Mouse (Mus musculus): Measurements from ENCODE around the gene Adar.

Adar gene

DNA sequence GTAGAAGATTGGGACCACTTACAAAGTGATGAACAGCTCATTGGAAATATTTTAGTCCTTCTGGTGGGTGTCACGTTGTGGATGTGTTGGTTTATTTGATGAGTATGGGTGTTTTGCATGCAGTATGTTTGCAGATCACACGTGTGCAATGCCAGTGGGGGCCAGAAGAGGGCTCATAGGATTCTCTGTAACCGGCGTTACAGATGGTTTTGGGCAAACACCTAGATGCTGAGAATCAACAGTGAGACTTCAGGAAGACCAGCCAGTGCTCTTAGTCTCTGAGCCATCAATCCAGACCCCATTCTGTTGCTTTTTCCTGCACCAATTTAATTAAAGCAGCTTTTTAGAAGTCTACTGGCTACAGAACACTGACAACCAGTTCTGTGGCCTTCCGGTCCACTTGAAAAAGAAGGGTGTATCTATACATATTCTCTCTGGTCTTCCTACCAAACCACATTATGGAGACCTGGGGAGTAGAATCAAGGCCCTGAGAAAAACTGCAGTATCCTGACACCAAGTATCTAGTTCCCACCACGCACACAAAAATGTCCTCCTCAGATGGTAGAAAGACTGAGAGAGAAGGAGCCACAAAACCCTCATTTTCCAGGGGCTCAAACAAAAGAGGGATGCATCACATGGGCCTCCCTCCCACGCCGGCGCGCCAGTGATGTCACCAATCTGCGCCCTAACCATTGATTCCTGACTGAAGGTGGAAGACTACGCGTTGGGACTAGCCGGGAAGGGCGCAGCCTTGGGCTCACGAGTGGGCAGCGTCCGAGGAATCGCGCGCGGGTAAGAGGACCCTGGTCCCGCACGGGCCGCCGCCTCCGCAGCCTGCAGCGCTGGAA is at the start of gene Adar:
TSS of gene Adar (plus strand) at position 664 of the 848 bp plus-strand sequence.
- DNase-seq: peak; percentile 93

- no peak for DNase-seq
Measured at GRCm38 (mm10) chr3:89667131-89667530, 47.7 kb upstream of the Adar start.

- DNase-seq: no peak
Measured at GRCm38 (mm10) chr3:89671334-89671733, 43.5 kb upstream of the Adar start.

GRCm38 (mm10) chr3:89672573-89673317 is 42.1 kb upstream of the Adar start:
- no peak for DNase-seq

DNA sequence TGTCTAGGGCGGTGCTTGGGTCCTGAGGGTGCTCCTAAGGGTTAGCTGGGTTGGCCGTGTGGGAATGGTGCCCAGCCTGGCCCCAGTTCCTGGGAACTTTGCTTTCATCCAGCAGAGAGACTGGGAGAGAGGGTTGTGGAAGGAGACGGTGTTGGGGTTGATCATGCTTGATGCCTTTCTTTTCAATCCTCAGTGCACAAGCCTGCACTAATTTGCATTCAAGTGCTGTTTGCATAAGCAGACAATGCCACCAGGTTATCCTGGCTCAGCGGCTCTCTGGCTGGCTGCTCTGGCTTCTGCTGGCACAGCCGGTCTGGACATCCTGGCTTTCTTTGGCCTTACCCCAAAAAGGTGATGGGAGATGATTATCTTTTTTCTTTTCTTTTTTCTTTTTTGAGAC is 37.2 kb upstream of the Adar start:
- no peak for DNase-seq

DNA sequence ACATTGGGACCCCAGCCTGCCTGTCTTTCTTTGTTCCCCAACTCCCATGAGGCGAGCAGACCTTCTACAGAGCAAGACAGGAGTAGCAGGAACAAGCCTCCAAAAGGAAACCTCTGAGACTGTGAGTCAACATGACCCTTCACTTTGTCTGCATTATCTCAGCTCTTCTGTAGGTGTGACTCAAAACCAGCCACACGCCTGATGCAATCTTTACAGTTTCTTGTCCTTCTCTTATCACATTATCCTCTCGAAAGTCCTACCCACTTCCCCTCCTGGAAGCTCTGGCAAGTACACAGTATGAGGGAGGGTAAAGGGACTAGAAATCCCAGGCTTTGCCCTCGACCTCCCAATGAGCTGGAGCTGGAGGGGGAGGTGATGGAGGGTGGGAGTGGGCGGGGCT is 28.8 kb upstream of the Adar start:
- no peak for DNase-seq

DNA sequence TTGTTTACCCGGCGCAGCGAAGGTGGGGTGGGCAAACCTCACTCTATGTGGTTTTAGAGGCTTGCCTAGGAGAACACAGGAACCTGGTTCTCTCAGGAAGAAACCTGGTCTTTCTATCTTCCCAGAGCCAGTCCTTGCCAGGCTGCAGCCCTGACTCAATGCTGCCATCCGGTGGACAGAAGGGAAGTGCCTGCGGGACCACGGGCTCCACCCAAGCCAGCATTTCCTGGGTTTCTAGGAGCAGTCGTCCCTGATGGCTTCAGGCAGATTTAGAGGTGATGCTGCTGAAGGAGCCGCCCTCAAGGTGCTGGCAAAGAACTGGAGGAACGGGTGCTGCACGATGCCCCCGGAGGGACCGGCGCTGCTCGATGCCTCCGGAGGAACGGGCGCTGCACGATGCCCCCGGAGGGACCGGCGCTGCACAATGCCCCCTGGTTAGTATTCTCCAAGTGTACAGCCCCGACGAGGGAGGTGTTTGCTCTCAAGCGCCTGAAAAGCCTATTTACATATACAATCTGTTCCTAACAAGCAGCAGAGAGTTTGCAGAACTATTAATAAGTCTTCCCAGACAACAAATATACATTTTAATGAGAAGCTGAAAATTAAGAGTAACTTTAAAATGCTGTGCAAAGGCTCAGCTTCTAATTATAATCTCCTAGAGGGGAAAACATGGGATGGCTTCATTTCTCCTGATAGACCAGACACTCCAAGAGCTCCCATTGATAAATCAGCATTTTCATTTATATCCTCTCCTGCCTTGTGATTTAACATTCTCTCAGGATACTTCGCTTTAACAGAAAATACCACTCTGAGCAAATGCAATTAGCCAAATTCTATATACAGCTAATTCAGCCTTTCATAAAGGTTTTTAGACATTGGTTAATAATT is 25.9 kb upstream of the Adar start:
- peak; percentile 91 for DNase-seq

GRCm38 (mm10) chr3:89691776-89692175 is 23.0 kb upstream of the Adar start:
- no peak for DNase-seq

- DNase-seq: no peak
Measured at GRCm38 (mm10) chr3:89696152-89696821, 18.5 kb upstream of the Adar start.

DNA sequence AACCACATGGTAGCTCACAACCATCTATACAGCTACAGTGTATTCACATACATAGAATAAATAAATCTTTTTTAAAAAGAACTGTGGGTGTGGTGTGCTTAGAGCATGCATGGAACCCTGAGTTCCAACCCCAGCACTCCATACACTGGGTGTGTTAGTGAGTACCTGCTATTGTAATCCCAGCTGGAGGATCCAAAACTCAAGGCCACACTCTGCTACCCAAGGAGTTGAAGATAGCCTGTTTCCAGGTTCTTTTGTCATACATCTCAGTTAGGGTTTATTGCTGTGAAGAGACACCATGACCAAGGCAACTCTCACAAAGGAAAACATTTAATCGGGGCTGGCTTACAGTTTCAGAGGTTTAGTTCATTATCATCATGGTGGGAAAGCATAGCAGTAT is 15.9 kb upstream of the Adar start:
- DNase-seq: no peak

DNA sequence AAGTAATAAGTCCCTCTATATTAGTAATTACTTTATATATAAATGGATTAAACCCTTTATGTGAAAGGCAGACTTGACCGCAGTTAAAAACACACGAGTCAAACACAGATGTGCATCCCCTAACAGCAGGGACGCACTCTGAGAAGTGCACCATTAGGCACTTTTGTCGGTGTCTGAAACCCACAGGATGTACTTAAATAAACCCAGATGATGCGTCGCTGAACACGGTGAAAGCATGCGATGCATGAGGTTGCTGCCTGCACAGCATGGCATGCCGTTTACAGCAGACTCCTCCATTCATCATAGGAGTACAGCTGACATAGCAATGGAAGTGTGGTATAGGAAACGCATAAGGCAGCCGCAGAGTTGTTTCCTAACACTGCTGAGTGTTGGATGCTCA is 14.4 kb upstream of the Adar start:
- DNase-seq: no peak

DNA sequence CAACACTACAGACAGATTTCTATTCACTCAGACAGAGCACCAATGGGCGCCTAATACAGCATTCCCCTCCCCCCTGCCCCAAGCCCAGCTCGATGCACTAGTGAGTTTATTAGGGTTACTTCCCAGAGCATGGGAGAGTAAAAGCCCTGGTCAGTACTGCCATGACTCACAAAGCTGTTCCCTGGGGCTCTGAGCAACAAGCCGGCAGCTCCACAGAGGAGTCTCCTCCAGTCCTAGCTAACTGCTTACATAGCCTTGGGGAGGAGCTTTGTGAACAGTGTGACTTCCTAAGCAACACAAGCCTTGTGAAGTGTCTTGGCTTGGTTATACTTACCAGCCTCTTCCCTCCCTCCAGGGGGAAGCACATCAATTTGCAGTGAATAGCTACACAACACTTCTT is 11.2 kb upstream of the Adar start:
- no peak for DNase-seq

DNA sequence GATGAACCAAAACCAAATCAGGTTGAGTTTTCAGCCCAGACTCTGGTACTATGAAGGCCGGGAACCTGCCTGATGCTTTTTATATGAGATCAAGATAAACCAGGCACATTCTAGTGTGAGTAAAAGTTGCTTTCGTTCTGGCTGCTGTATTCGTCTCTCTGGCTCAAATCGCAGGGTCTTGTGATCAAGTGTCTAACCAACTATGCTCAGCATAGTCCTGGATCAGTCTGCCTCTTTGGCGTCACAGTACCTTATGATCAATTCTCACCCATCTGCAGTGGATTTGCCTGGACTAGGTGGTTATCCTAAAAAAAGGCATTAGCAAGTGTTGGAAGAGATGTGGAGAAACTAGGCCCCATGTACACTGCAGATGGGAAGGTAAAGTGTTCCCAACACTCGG is 10.8 kb upstream of the Adar start:
- DNase-seq: peak; percentile 20

DNA sequence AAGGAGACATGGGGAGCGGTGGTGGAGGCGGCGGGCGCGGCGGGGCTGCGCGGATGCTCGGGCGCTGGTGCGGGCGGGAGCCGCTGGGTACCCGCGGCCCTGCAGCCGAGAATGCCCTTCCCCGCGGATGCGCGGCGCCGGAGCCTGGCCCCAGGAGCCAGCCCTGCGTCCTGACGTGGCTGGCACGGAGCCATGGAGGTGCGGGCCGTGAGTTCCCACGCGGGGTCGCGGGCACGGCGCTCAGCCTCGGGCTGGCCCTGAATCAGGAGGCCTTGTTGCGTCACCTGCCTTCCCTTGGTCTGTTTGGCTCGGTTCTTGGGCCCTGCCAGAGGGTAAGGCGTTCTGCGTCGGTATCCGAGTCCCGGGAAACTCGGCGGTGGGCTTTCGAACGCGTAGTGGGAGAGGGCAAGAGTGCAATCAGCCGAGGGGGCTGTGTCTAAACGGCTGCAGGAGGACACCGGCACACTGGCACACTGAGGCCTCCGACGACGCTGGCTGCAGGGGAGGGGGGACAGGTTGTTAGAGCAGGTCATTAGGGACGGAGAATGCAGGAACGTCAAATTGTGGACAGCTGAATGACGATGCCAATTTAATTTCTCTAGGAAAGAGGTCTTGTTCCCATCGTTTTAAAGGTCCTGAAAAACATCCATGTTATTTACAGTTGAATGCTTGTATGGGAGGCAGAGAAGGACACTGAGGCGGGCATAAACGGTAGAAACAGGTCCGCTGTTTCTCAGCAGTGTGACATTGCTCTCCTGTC is 565 bp downstream of the Adar start:
- no peak for DNase-seq

DNA sequence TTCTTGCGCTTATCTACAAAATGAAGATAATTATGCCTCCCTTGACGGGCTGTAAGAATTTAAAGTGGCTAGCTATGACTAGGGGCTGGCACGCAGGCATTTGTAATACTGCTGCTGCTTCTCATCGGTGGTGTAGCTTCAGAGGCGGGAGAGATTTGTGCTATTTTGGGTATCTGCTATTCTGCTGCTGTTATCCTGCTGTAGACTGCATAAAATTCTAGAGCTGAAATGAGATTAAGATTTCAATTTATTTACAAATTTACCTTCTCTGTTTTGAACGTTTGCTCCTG is 1.1 kb downstream of the Adar start:
- DNase-seq: no peak

DNA sequence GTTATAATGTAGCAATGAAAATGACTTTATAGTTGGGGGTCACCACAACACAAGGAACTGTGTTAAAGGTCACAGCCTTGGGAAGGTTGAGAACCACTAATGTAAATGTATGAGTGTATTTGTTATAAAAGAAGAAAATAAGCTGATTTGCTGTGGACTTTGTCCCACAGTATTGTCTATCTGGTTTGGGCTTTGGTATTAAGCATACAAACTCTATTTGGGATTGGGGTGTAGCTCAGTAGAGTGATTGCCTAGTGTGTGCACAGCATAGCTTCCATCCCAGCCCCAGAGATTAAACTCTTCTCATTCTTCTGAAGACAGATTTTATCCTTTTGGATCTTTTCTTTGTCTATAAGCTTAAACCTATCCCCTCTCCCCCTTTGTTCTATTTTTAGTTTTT is 7.2 kb downstream of the Adar start:
- DNase-seq: no peak

GRCm38 (mm10) chr3:89723400-89724084 is 8.7 kb downstream of the Adar start:
- DNase-seq: no peak

GRCm38 (mm10) chr3:89727028-89727427 is 12.2 kb downstream of the Adar start:
- no peak for DNase-seq

DNA sequence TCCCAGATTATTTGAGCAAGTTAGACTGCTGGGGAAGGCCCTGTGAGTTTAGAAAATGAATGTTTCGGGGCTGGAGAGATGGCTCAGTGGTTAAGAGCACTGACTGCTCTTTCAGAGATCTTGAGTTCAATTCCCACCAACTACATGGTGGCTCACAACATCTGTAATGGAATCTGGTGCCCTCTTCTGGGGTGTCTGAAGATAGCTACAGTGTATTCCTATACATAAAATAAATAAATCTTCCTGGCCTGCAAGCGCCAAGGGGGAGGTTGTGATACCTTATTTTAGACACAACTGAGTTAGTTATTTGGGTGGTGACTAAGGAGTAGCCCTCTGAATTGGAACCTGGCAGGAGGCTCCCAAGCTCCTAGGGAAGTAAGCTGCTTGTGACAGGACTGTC is 14.0 kb downstream of the Adar start:
- DNase-seq: no peak

DNA sequence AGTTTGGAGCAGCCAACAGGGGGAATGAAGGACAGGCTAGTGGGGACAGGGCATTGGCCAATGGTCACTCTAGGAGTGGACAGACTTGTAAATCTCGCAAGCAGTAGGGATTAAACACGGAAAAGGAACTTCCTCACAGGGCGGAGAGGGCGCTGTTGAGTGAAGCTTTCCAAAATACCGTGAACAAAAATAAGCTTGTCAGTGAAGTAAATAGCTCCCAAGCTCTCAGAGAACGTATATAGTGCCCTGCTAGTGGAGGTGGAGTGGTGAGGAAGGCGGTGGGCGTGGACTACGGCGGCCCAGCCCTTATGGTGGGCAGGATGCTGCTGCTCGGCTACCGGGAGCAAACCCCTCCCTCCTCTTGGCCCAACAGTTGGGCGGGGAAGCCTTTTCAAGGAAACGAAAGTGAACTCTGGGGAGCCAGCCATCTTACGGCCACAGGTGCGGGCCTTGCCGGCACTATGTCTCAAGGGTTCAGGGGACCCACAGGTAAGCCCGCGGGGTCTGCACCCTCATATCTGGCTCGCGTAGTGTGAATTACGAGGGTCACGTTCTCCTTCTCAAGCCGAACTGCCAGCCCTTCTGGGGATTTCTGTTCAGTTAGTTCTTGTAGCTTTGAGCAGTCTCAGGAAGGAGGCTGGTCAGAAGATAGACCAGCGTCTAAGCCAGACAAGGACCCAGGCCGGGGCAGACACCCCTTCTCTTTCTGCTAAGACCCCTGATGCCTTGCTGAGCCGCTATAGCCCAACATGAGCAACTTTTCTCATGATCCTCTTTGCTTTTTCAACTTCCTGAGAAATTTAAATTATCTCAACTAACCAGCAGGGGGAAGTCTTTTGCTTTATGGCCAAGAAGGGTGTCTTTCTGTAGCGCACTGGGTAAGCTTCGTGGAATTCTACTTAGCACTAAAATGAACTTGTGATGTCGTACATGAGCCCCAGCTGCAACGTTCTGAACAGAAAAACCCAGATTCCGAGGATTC is 15.8 kb downstream of the Adar start:
- peak; percentile 52 for DNase-seq
